Mouse (Mus musculus): ENCODE measurements at regions not wholly inside any gene's neighbourhood (a gene's known extent, or its start where the extent isn't known, plus 50 kb on each side); places are given as distances from the start of the nearest gene placed in this dataset.
"Not testable (repeated sequence)": the region's sequence is repeated elsewhere in the genome, so short reads cannot be mapped to it uniquely, and the experiment has no call there.

DNA sequence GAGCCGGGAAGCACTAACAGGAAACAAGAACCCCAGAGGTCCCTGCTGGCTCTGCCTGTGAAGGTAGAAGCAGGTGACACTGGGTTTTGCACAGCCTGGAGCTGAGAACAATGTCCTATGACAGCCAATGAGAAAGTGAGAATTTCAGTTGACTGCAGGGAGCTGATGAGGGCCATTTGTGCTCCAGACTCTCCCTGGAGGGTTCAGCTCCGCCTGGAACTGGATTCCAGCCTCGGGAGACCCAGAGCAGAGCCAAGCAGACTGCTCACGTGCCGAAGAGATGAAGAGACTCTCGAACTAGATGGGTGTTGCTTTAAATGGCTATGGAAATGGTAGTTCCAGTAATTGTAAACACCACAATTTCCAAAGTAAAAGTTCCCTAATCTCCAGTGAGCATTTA is 93.5 kb downstream of the Cand1 start:
- DNase-seq = peak in 1 of 2 experiments; percentile 11
- intact Hi-C loops (cut with DNase I) = no loop called here

GRCm38 (mm10) chr10:119142866-119143265 is 97.0 kb downstream of the Cand1 start:
- intact Hi-C loops (cut with DNase I) = no loop called here
- DNase-seq = no peak

DNA sequence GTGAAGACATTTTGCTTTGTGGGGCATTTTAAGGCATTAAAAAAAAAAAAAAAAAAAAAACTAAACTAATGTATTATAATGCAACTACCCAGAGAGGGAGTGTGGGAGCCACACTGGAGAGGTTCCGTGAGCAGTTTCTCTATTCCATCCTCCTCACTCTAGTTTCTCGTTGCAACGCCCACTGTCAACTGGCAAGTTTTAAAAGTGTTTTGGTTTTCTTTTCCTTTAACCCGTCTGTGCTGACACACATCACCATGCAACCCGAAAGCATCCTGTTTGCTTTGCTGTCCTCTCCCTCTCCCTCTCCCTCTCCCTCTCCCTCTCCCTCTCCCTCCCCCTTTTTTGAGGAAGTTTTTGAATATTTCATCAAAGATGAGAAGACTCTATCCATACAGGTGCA is 97.5 kb downstream of the Cand1 start:
- DNase-seq = no peak
- intact Hi-C loops (cut with DNase I) = no loop called here

- intact Hi-C loops (cut with DNase I) = no loop called here
- no peak for DNase-seq
These were observed 101.6 kb downstream of the Cand1 start for GRCm38 (mm10) chr10:119138237-119138636.

DNA sequence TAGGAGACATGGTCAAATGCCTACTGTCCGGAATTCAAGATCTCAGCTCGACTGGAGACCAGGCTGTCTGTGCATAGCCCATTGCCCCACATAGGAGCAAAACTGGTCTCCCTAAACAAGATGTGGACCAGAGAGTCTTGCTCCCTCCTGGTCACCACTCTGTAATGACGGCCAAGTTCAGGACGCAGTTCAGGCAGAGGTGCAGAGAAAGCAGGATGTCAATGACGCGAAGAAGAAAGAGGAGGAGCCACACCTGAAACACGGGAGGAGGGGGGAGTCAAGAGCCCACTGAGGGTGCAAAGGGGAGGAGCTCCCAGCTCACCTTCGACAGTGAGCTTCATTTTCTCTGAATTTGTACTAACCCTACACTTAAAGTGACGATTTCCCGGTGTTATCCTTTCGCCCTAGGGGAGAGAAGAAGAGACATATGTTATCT is 104.3 kb downstream of the Cand1 start:
- intact Hi-C loops (cut with DNase I) = no loop called here
- no peak for DNase-seq

GRCm38 (mm10) chr10:119134797-119135488 is 104.9 kb downstream of the Cand1 start:
- DNase-seq = no peak
- intact Hi-C loops (cut with DNase I) = no loop called here

GRCm38 (mm10) chr10:119131977-119132376 is 107.9 kb downstream of the Cand1 start:
- DNase-seq = no peak
- intact Hi-C loops (cut with DNase I) = no loop called here

DNA sequence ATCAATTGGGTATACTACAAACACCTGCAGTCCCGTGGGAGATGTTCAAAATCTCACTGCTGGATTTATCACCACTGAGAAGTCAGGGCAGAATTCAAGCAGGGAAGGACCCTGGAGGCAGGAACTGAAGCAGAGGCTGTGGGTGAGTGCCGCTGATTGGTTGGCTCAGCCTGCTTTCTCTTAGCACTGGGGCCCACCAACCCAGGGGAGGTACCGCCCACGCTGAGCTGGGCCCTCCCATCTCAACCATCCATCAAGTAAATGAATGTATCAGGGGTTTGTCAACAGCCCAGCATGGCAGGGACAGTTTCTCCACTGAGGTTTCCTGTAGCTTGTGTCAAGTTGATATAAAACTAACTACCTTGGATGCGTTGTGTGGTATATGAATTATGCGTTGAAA is 109.2 kb downstream of the Cand1 start:
- intact Hi-C loops (cut with DNase I) = no loop called here
- DNase-seq = no peak

DNA sequence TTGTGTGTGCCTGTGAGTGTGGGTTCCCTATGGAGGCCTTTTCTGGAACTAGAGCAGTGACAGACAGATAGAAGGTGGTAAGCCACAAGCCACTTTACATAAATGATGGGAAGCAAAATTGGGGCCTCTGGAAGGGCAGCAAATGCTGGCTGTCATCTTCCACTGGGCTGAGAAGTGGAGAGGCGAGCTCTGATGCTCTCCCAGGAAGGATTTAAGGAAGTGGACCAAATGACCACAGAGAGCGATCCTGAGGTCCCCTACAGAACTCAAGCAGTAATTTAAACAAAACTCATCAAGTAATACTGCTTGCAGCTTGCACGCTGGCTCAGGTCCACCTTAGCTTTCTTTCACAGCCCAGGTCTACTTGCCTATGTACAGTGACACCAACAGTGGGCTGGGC is 111.8 kb downstream of the Cand1 start:
- intact Hi-C loops (cut with DNase I) = no loop called here
- no peak for DNase-seq

DNA sequence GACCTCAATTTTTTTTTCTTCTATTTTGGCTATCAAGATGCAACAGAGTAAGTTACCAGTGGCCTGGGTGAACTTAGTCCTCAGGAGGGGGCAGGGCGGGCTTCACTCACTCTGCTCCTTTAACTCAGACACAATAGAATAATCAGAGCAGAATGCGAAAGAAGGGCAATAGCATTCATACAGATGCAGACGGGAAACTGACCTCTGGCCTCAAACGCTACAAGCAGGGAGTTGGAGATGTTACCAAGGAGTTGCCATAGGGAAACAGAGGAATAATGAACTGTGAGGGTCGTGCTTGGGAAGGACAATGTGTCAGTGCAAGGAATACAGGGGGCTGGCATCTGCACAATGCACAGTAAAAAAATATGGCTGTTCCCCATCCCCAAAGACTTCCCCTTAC is 116.3 kb downstream of the Cand1 start:
- intact Hi-C loops (cut with DNase I) = no loop called here
- no peak for DNase-seq

DNA sequence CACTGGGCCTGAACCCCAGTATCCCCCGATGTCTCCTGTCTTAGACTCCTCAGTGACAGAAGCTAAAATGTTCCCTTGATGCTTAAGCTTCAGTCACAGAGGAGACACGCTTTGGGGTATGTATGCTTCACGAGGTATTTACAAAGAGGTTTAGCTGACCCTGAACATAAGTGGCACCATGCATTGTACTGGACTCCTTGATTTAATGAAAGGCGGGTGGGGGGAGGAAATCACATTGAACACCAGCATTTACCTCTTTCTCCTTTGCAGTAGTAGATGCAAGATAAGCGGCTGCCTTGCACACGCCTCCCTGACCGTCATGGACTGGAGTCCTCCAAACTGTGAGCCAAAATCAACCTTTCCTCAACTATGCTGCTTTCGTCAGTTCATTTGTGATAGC is 117.5 kb downstream of the Cand1 start:
- DNase-seq = no peak
- intact Hi-C loops (cut with DNase I) = no loop called here

DNA sequence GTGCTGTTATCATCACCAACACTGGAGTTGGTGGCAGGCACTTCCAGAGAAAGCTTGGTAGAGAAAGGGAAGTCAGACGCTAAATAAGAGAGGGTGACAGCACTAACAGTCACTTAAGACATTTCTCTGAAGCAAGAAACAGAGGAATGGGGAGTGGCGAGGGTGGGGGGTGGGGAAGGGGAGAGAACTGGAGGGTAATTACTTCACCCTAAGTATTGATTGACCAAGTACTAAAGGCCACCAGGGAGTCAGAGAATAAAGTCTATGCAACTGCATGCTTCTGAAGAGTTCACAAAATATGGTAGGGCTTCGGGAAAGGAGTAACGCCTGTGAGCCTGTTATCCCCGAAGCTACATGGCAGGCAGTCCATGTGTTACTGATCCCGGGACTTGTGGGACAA is 118.3 kb downstream of the Cand1 start:
- intact Hi-C loops (cut with DNase I) = no loop called here
- DNase-seq = no peak

DNA sequence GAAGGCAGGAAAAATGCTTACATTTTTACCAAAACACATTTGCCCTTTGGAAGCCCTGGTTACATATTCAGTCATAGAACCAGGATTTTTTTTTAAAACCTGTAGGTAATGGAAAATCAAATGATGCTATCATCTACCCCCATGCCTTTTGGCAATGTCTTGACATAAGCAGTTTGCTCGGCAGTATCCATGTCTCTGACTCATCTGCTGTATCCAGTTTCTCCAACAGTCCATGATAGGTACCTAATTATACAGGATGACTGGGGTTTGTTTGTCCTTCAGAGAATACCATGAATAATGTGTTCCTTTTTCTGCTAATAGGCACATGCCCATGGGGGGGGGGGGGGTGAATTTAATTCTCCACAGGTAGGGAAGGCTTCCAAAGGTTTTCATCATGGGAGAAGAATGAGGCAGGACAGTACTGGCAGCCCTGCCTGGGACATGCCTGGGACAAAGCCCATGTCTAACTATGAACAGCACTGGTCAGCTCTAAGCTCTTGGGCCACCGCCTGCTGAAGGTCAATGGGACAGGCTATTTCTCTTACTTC is 122.9 kb downstream of the Cand1 start:
- DNase-seq = no peak
- intact Hi-C loops (cut with DNase I) = no loop called here

GRCm38 (mm10) chr10:119115200-119115599 is 124.7 kb downstream of the Cand1 start:
- DNase-seq; intact Hi-C loops (cut with DNase I): not testable (repeated sequence)

DNA sequence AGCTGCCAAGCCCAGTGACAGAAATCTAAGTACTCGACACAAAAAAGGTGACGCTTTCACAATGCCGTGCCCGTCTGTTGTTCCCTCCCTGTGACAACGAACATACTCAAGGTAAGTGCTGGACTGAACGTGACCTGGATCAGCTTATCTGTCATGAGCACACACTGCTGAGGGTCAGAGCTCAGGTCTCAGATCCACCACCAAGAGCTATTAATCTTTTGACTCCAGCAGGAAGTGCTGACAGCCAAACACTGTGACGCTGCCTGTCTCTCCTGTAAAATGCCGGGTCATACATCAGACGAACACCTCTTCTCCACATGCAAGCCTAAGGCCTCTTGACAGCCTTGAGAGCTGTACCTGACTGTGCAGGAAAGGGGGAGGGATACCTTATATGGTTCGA is 125.2 kb downstream of the Cand1 start:
- no peak for DNase-seq
- intact Hi-C loops (cut with DNase I) = no loop called here

DNA sequence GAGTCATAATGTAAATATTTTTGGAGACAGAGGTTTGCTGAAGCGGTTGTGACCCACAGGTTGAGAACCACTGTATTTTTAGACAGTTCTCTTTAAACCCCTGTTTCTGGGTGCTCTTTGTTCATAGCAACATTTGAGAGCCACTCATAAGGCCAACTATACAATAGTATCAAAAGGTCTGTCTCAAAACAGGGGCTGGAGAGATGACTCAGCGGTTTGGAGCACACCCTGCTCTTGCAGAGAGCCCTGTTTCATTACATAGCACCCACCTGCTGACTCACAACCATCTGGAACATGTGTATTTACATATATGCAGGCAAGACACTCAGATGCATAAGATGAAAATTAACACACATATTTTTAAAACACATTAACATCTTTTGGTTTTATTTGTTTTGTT is 128.0 kb downstream of the Cand1 start:
- no peak for DNase-seq
- intact Hi-C loops (cut with DNase I) = no loop called here

DNA sequence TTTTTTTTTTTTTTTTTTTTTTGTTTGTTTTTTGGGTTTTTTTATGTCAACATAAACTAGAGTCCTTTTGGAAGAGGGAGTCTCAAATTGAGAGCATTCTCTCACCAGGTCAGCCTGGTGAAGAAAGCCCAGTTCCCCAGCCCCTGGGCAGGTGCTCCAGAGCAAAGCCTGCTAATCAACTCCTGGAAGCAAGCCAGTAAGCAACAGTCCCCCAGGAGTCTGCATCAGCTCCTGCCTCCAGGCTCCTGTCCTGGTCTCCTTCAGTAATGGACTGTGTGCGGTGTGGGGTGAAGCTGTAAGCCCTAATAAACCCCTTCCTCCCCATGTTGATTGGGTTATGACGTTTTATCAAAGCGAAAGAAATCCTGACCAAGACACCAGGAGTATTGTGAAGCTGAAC is 128.4 kb downstream of the Cand1 start:
- intact Hi-C loops (cut with DNase I) = no loop called here

GRCm38 (mm10) chr10:119110614-119111013 is 129.2 kb downstream of the Cand1 start:
- intact Hi-C loops (cut with DNase I) = no loop called here
- DNase-seq = no peak

More for the DNA sequence above, 128.4 kb downstream of the Cand1 start:
- no peak for DNase-seq

GRCm38 (mm10) chr10:119109207-119109606 is 130.6 kb downstream of the Cand1 start:
- intact Hi-C loops (cut with DNase I) = no loop called here
- DNase-seq = no peak

GRCm38 (mm10) chr10:119107728-119108127 is 132.1 kb downstream of the Cand1 start:
- intact Hi-C loops (cut with DNase I) = no loop called here
- DNase-seq = no peak

DNA sequence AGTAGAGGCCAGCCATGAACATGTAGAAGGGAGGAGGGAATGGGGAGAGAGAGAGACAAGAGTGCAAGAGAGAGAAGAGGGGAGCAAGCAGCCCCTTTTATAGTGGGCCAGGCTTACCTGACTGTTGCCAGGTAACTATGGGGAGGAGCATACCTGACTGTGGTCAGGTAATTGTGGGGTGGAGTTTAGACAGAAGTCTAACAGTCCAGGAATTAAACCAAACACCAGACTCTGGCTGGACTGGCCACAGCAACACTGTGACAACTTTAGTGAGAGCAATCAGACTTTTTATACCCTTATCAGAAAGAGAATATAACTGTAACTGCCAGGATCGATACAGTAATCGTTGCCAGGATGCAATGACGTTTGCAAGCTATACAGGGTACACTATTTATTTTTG is 133.8 kb downstream of the Cand1 start:
- no peak for DNase-seq
- intact Hi-C loops (cut with DNase I) = no loop called here

DNA sequence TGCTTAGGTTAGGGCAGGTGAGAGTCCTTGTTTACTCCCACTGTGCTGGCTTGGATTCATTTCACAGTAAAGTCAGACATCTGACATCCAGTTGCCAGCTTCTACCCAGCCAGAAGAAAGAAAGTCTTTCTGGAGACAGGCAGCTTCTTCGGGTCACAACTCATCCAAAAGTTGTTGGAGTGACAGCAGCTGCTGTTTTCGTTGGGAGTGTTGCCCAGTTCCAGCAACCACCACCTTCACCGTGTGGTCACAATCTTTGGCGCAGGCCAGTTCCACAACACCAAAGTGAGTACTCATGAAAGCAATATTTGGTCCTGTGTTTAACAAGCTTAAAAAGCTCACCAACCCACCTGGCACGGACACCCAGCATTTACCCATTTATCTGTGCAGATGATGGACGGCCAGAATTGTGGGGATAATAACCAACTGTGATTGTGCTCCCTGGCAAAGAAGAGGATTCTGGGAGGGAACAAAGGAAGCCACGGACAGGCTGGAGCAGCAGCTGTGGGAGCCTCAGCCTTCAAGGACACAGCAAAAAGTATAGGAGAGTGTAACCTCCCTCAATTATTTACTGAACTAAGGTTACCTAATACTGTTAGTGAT is 134.5 kb downstream of the Cand1 start:
- DNase-seq = no peak
- intact Hi-C loops (cut with DNase I) = no loop called here
